Mouse (Mus musculus) erythroid progenitor cell, adult 5-6 weeks (primary cell): ENCODE measurements around the gene Nkd1. TPM values are rescaled to one million over a fixed set of nuclear protein-coding genes. Genes with fewer than 3 reads are reported as not detected.

Source experiments
- ATAC-seq: replicated peaks from 2 replicates; pipeline ENCODE4 v1.8.0; 2016; ENCODE audit warnings: moderate number of reproducible peaks, mild to moderate bottlenecking, moderate TSS enrichment, inconsistent platforms; ENCODE audit not compliant: poor library complexity, low FRiP score, severe bottlenecking
- total RNA-seq, 2 experiments: library from RNA; stranded (forward) in 1 of 2; stranded (reverse) in 1 of 2; fragments of 150-400 nt in 1 of 2; fragments of 186-747, 209-891 nt in 1 of 2; gene quantifications; 2 replicates each; pipeline versions ENCODE4 v1.2.3 to v1.2.4; 2015 to 2017; ENCODE audit warnings: low replicate concordance in 2 of 2

Gene Nkd1
- total RNA-seq (2015; ENCODE audit: low replicate concordance) (not detected in 2 replicates), total RNA-seq (2017; ENCODE audit: low replicate concordance) (not detected in 2 replicates)

GRCm38 (mm10) chr8:88520985-88521527 lies at the start of gene Nkd1:
Nkd1 (plus strand) TSS chr8:88521354.
- ATAC-seq = no peak

- ATAC-seq = no peak
These were observed 39.9 kb upstream of the Nkd1 start for GRCm38 (mm10) chr8:88481290-88481689.

GRCm38 (mm10) chr8:88488391-88488829 lies 32.7 kb upstream of the Nkd1 start:
- no peak for ATAC-seq

GRCm38 (mm10) chr8:88494076-88494475 lies 27.1 kb upstream of the Nkd1 start:
- ATAC-seq = no peak

- ATAC-seq = no peak
These were observed 25.9 kb upstream of the Nkd1 start for GRCm38 (mm10) chr8:88495071-88495805.

GRCm38 (mm10) chr8:88502143-88502542 lies 19.0 kb upstream of the Nkd1 start:
- no peak for ATAC-seq

- no peak for ATAC-seq
These were observed 14.2 kb upstream of the Nkd1 start for GRCm38 (mm10) chr8:88506981-88507380.

- no peak for ATAC-seq
These were observed 10.1 kb upstream of the Nkd1 start for GRCm38 (mm10) chr8:88511061-88511460.

- no peak for ATAC-seq
These were observed 8.9 kb upstream of the Nkd1 start for GRCm38 (mm10) chr8:88512094-88512794.

- no peak for ATAC-seq
These were observed 3.1 kb upstream of the Nkd1 start for GRCm38 (mm10) chr8:88518047-88518446.

GRCm38 (mm10) chr8:88520381-88520780 lies 773 bp upstream of the Nkd1 start:
- ATAC-seq = no peak

GRCm38 (mm10) chr8:88521541-88522414 lies 624 bp downstream of the Nkd1 start:
- no peak for ATAC-seq

GRCm38 (mm10) chr8:88522433-88523030 lies 1.4 kb downstream of the Nkd1 start:
- no peak for ATAC-seq

GRCm38 (mm10) chr8:88523621-88524020 lies 2.5 kb downstream of the Nkd1 start:
- ATAC-seq = no peak

- ATAC-seq = no peak
These were observed 3.0 kb downstream of the Nkd1 start for GRCm38 (mm10) chr8:88524132-88524531.

- ATAC-seq = no peak
These were observed 3.7 kb downstream of the Nkd1 start for GRCm38 (mm10) chr8:88524851-88525250.

- no peak for ATAC-seq
These were observed 5.1 kb downstream of the Nkd1 start for GRCm38 (mm10) chr8:88526296-88526695.

- ATAC-seq = no peak
These were observed 7.0 kb downstream of the Nkd1 start for GRCm38 (mm10) chr8:88528186-88528585.

GRCm38 (mm10) chr8:88529798-88530197 lies 8.6 kb downstream of the Nkd1 start:
- no peak for ATAC-seq

- no peak for ATAC-seq
These were observed 15.9 kb downstream of the Nkd1 start for GRCm38 (mm10) chr8:88537081-88537480.
